Mouse (Mus musculus): ENCODE measurements around the gene Ypel2.

Gene Ypel2

GRCm38 (mm10) chr11:86993041-86994037 lies at the start of gene Ypel2:
Ypel2 (minus strand) TSS chr11:86993707.
- peak; percentile 97 for DNase-seq (ENCODE audit: low spot score)

GRCm38 (mm10) chr11:87043052-87043451 lies 49.5 kb upstream of the Ypel2 start:
- DNase-seq (ENCODE audit: low spot score): no peak

GRCm38 (mm10) chr11:87039307-87039963 lies 45.9 kb upstream of the Ypel2 start:
- DNase-seq (ENCODE audit: low spot score): no peak

GRCm38 (mm10) chr11:87036180-87036579 lies 42.7 kb upstream of the Ypel2 start:
- no peak for DNase-seq (ENCODE audit: low spot score)

- no peak for DNase-seq (ENCODE audit: low spot score)
Observed at GRCm38 (mm10) chr11:87028212-87028611, 34.7 kb upstream of the Ypel2 start.

- DNase-seq (ENCODE audit: low spot score): no peak
Observed at GRCm38 (mm10) chr11:87026096-87026875, 32.8 kb upstream of the Ypel2 start.

GRCm38 (mm10) chr11:87025351-87025750 lies 31.8 kb upstream of the Ypel2 start:
- DNase-seq (ENCODE audit: low spot score): no peak

GRCm38 (mm10) chr11:87023240-87023639 lies 29.7 kb upstream of the Ypel2 start:
- DNase-seq (ENCODE audit: low spot score): peak; percentile 79

GRCm38 (mm10) chr11:87022765-87023164 lies 29.3 kb upstream of the Ypel2 start:
- no peak for DNase-seq (ENCODE audit: low spot score)

- DNase-seq (ENCODE audit: low spot score): no peak
Observed at GRCm38 (mm10) chr11:87021551-87021950, 28.0 kb upstream of the Ypel2 start.

GRCm38 (mm10) chr11:87020449-87020848 lies 26.9 kb upstream of the Ypel2 start:
- no peak for DNase-seq (ENCODE audit: low spot score)

GRCm38 (mm10) chr11:87019431-87019830 lies 25.9 kb upstream of the Ypel2 start:
- DNase-seq (ENCODE audit: low spot score): no peak

- no peak for DNase-seq (ENCODE audit: low spot score)
Observed at GRCm38 (mm10) chr11:87018081-87018480, 24.6 kb upstream of the Ypel2 start.

GRCm38 (mm10) chr11:87015691-87016090 lies 22.2 kb upstream of the Ypel2 start:
- DNase-seq (ENCODE audit: low spot score): no peak

- peak; percentile 49 for DNase-seq (ENCODE audit: low spot score)
Observed at GRCm38 (mm10) chr11:87010476-87010875, 17.0 kb upstream of the Ypel2 start.

- DNase-seq (ENCODE audit: low spot score): no peak
Observed at GRCm38 (mm10) chr11:87007371-87007770, 13.9 kb upstream of the Ypel2 start.

- no peak for DNase-seq (ENCODE audit: low spot score)
Observed at GRCm38 (mm10) chr11:87004960-87005755, 11.7 kb upstream of the Ypel2 start.

- no peak for DNase-seq (ENCODE audit: low spot score)
Observed at GRCm38 (mm10) chr11:87002078-87002829, 8.7 kb upstream of the Ypel2 start.

- no peak for DNase-seq (ENCODE audit: low spot score)
Observed at GRCm38 (mm10) chr11:87001217-87001616, 7.7 kb upstream of the Ypel2 start.

GRCm38 (mm10) chr11:86996266-86996665 lies 2.8 kb upstream of the Ypel2 start:
- DNase-seq (ENCODE audit: low spot score): no peak
